ENCODE assay signal across 8 mouse cellular contexts in the genomic region with DNA sequence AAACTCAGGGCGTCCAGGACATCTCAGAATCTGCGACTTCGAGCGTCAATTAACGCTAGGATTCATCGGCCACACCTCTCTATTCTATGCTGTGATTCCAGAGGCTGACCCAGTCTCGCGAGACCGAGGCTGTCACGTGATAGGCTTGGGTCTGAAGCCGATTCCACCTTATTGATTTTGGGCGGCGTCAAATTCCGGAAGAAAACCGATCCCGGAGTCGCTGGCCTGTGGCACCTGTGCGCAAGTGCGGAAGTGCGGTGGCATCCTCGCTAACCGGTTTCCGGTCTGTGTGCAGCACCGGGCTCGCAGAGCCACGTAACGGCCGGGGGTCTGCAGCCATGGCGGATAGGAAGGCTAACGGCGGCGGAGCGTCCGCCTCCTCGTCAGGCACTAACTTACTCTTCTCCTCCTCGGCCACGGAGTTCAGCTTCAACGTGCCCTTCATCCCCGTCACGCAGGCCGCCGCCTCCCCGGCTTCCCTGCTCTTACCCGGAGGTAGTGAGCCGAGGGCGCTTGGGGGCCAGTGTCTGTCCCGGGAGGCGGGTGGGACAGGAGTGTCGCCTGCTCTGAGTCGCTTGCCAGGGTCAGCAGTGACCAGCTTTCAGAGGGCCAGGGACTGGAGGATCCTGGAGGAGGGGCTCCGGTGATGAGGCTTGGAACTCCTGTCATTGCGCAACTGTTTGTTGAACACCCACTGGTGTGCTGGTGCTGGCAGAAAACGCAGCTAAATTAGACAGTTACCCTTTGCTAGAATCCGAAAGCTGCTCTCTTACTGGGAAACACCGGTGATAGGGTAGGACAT. TPM values are rescaled to one million over a fixed set of nuclear protein-coding genes. Genes with fewer than 3 reads are reported as not detected.
DNase-seq lines count a peak whose midpoint lies in the region; ATAC-seq and TF ChIP-seq lines count a peak whose summit lies in the region.

A gene (plus strand): TSS at position 260 of the 802 bp plus-strand sequence.

- peak within 1 kb of the TSS; percentile 94 for H3K9ac ChIP-seq in hindbrain, embryonic 13.5 days

- peaks cover 3% of the 10 kb centered on the region for H3K36me3 ChIP-seq in hindbrain, embryonic 13.5 days

- peak; percentile 85 for DNase-seq in Patski (ENCODE audit: low read depth, low spot score)
- DNase-seq in cerebellum, postnatal 14 days: peak; percentile 98
- peak; percentile 98 for DNase-seq in frontal cortex, postnatal 14 days (ENCODE audit: low spot score in 2 of 2)
- DNase-seq in layer of hippocampus, postnatal 25 days (ENCODE audit: extremely low spot score in 1 of 2, low spot score in 1 of 2): peak; percentile 87 to 94
- peak; percentile 100 for DNase-seq in lung, postnatal 25 days (ENCODE audit: low spot score)
- peak; percentile 98 for DNase-seq in retina, embryonic 14.5 days (ENCODE audit: low spot score)
- DNase-seq in thymus, postnatal 4 days: peak; percentile 96

- peak within 1 kb of the TSS; percentile 73 for H3K27ac ChIP-seq in hindbrain, embryonic 13.5 days

- H3K4me3 ChIP-seq in hindbrain, embryonic 13.5 days: peak within 1 kb of the TSS; percentile 93

- no peaks in the 10 kb centered on the region for H3K9me3 ChIP-seq in hindbrain, embryonic 13.5 days

- no peak for TF ChIP-seq CTCF in Patski (IDR thresholded peaks at IDR 0.05)

- ATAC-seq in Patski: peak; percentile 82
- ATAC-seq in hindbrain, embryonic 13.5 days (ENCODE audit: low FRiP score): peak; percentile 86

- H3K4me1 ChIP-seq in hindbrain, embryonic 13.5 days (replicated peaks): peaks cover 45% of the 10 kb centered on the region

- POLR2A ChIA-PET in Patski (lab: Charles Lee): no interaction called here

- under 1% methylated on average over 55 of the region's 55 CpGs for WGBS in hindbrain, embryonic 13.5 days

- CTCF ChIA-PET in Patski (lab: Charles Lee): no interaction called here

- H3K27me3 ChIP-seq in Patski: no peaks in the 10 kb centered on the region
- H3K27me3 ChIP-seq in hindbrain, embryonic 13.5 days: peaks cover 9% of the 10 kb centered on the region

- peak within 1 kb of the TSS; percentile 92 for H3K4me2 ChIP-seq in hindbrain, embryonic 13.5 days

- in situ Hi-C loops in Patski (cut with MboI; ENCODE audit: low pct_unique_long_range_greater_than_20kb): loop anchor here (25.0 kb wide), 1 partner anchor 108 kb away; no protein-coding TSS in a partner anchor

RNA-seq across cellular contexts. Expression of the gene that starts here (rescaled TPM):
- polyA plus RNA-seq in Patski (2021): 37.0 TPM
- polyA plus RNA-seq in hindbrain, embryonic 13.5 days (2015; fragmentation: Nextera tagmentation; extraction: Ambion mirVana): 42.5 and 44.0 TPM in 2 replicates
- 10 to 100 TPM; 44.5 to 51.1 TPM for total RNA-seq in layer of hippocampus, postnatal 25 days (2021)

Comparison
In these comparisons a context has a peak if more than half of its experiments do, and no peak if none do; other contexts are left out.
1. Peak in every context shown above with its lines: DNase-seq, ATAC-seq, H3K4me3 ChIP-seq and H3K27ac ChIP-seq.